Mouse (Mus musculus) heart, embryonic 13.5 days (tissue): ENCODE measurements around the gene Srgap1. TPM values are rescaled to one million over a fixed set of nuclear protein-coding genes. Genes with fewer than 3 reads are reported as not detected.

ENCODE experiments used
- ATAC-seq: fragments of 200-750 bp; cut with Nextera tagmentation; 2 replicates; pipeline ENCODE4 v1.8.0; 2017; ENCODE audit warnings: moderate TSS enrichment; ENCODE audit not compliant: insufficient number of reproducible peaks, low FRiP score, low TSS enrichment; ENCODE audit errors: extremely low read depth
- H3K27ac ChIP-seq: fragments of 300-500 bp; sonication (generic); replicated peaks from 2 replicates; pipeline ENCODE4 v1.5.1; 2015; ENCODE audit warnings: moderate library complexity, mild to moderate bottlenecking, inconsistent platforms
- H3K27me3 ChIP-seq: fragments of 300-500 bp; sonication (generic); replicated peaks from 2 replicates; pipeline ENCODE4 v1.6.1; 2015; ENCODE audit warnings: mild to moderate bottlenecking, inconsistent platforms
- H3K36me3 ChIP-seq: fragments of 300-500 bp; sonication (generic); 2 replicates; pipeline ENCODE4 v1.6.1; 2015; ENCODE audit warnings: mild to moderate bottlenecking, inconsistent platforms
- H3K4me1 ChIP-seq: fragments of 300-500 bp; sonication (generic); 2 replicates; pipeline ENCODE4 v1.6.1; 2015; ENCODE audit warnings: inconsistent platforms
- H3K4me2 ChIP-seq: fragments of 300-500 bp; sonication (generic); 2 replicates; pipeline ENCODE4 v1.6.1; 2015; ENCODE audit warnings: inconsistent platforms, mild to moderate bottlenecking, moderate library complexity
- H3K4me3 ChIP-seq: fragments of 300-500 bp; sonication (generic); 2 replicates; pipeline ENCODE4 v1.5.1; 2015; ENCODE audit warnings: moderate library complexity, mild to moderate bottlenecking, inconsistent platforms
- H3K9ac ChIP-seq: fragments of 300-500 bp; sonication (generic); 2 replicates; pipeline ENCODE4 v1.6.1; 2015; ENCODE audit warnings: inconsistent platforms, mild to moderate bottlenecking, moderate library complexity
- H3K9me3 ChIP-seq: fragments of 300-500 bp; sonication (generic); 2 replicates; pipeline ENCODE4 v1.6.1; 2016; ENCODE audit warnings: inconsistent platforms
- WGBS: fragments of 180-500 bp; shearing (Covaris S2); methylation state at CpG from one replicate; pipeline ENCODE4 v1.1.7; 2015; ENCODE audit warnings: mixed read lengths; 5-methylcytosine and 5-hydroxymethylcytosine counted together
- polyA plus RNA-seq: library from polyadenylated mRNA; unstranded; fragments of >200 nt; fragmentation: Nextera tagmentation; extraction: Ambion mirVana; gene quantifications from 2 replicates; pipeline ENCODE4 v1.2.1, GENCODE M21; 2015

The Srgap1 gene
- polyA plus RNA-seq, 1 experiment from 2014 or later, result 8.9 TPM

GRCm38 (mm10) chr10:121853385-121853808 lies 193.7 kb downstream of the Srgap1 start:
- ATAC-seq, result no peak
- WGBS, result 43% methylated on average over 14 of the region's 14 CpGs

GRCm38 (mm10) chr10:121849496-121849895 lies 197.6 kb downstream of the Srgap1 start:
- no peaks in the 10 kb centered on the region for H3K27me3 ChIP-seq
- WGBS, result 54% methylated on average over 2 of the region's 2 CpGs
- ATAC-seq, result no peak
- no peaks in the 10 kb centered on the region for H3K4me1 ChIP-seq
- H3K9ac ChIP-seq, result no peak overlapping the region
- H3K9me3 ChIP-seq, result no peaks in the 10 kb centered on the region
- no peak overlapping the region for H3K27ac ChIP-seq
- H3K4me2 ChIP-seq, result no peak overlapping the region
- no peak overlapping the region for H3K4me3 ChIP-seq
- peaks cover 18% of the 10 kb centered on the region for H3K36me3 ChIP-seq

More at GRCm38 (mm10) chr10:121853385-121853808, 193.7 kb downstream of the Srgap1 start:
- Histone ChIP-seq H3K9me3 (peaks cover 4% of the 10 kb centered on the region; the same call in 1 of the 2 replicates), H3K4me2 (no peak overlapping the region), H3K36me3 (peaks cover 21% of the 10 kb centered on the region), H3K4me1 (no peaks in the 10 kb centered on the region), H3K27me3 (no peaks in the 10 kb centered on the region), H3K27ac (no peak overlapping the region), H3K9ac (no peak overlapping the region), H3K4me3 (no peak overlapping the region)

GRCm38 (mm10) chr10:121845677-121846076 lies 201.4 kb downstream of the Srgap1 start:
- no peak overlapping the region for H3K4me2 ChIP-seq
- no peaks in the 10 kb centered on the region for H3K9me3 ChIP-seq
- H3K36me3 ChIP-seq, result peaks cover 5% of the 10 kb centered on the region; the same call in 1 of the 2 replicates
- no peak for ATAC-seq
- peaks cover 7% of the 10 kb centered on the region for H3K4me1 ChIP-seq
- H3K27me3 ChIP-seq, result no peaks in the 10 kb centered on the region
- no peak overlapping the region for H3K9ac ChIP-seq
- H3K4me3 ChIP-seq, result no peak overlapping the region
- WGBS, result 79% methylated on average over 7 of the region's 7 CpGs
- no peak overlapping the region for H3K27ac ChIP-seq

DNA sequence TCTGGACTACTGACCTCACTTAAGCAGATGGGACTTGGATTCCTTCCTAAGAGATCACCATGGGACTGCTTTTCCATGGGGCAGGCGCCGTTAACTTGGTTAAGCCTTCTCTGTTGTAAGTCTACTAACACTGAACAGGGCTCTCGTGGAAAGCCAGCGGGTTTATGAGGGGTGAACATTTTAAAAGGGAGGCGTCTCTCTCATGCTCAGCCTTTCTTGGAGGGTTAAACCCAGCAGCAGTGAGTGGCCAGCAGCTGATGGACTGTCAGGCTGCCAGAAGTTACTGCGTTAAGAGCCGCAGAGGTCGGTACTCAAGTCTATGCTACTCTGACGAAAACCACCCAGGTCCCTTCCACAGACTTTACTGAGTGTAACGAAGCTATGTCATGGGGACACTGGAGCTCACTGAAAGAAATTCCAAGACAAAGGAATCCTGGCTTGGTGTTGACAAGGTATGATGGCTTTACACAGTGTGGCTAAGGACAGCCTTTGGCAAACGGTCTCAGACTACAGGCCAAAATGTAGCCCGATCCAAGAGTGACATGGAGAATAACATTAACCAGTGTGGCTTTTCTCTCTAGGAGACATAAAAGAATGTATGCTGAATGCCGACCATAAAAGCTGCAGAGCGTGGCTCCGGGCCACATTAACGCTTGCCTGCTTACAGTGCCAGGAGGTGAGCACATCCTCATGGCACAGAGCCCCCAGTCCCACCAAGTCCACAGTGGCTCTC lies 209.8 kb downstream of the Srgap1 start:
- Histone ChIP-seq H3K4me1 (peaks cover 25% of the 10 kb centered on the region), H3K27ac (peak overlapping the region; percentile 92), H3K36me3 (peaks cover 22% of the 10 kb centered on the region), H3K4me2 (peak overlapping the region; percentile 66), H3K27me3 (no peaks in the 10 kb centered on the region), H3K9me3 (no peaks in the 10 kb centered on the region), H3K9ac (peak overlapping the region; percentile 74), H3K4me3 (peak overlapping the region; percentile 45)
- WGBS, result 39% methylated on average over 16 of the region's 16 CpGs
- peak; percentile 48; the same call in 1 of the 2 replicates for ATAC-seq

DNA sequence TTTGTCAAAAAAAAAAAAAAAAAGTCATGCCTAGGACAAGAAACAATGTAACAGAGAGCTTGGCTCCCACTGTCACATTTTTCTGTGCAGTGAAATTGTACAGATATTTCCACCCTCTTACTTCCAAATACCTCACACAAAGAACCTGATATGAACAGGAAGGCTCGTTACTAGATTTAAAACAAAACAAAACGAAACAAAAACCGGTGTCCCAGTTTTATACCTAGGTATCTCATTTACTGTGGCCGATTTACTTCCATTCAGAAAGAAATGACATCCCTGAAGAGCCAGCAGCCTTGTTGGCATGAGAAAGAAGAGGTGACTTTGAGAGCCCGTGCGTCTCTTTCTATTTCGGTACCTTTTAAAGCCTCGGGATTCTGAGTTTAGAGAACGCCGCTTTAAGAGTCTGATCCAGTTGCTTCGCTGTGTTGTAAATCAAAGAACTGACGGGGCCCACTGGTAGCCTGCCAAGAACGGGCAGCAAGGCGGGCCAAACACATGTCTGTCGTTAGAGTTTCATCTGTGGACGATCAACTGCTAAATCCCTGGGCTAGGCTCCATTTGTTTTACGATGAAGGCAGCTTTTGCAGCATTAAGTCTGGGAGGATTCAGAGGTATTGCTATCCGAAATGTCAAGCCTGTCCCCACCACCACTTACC lies 210.5 kb downstream of the Srgap1 start:
- Histone ChIP-seq H3K27me3 (no peaks in the 10 kb centered on the region), H3K4me2 (peak overlapping the region; percentile 66), H3K4me3 (peak overlapping the region; percentile 45), H3K9ac (peak overlapping the region; percentile 74), H3K4me1 (peaks cover 25% of the 10 kb centered on the region), H3K36me3 (peaks cover 22% of the 10 kb centered on the region), H3K27ac (peak overlapping the region; percentile 92), H3K9me3 (no peaks in the 10 kb centered on the region)
- 28% methylated on average over 18 of the region's 18 CpGs for WGBS
- ATAC-seq, result no peak

DNA sequence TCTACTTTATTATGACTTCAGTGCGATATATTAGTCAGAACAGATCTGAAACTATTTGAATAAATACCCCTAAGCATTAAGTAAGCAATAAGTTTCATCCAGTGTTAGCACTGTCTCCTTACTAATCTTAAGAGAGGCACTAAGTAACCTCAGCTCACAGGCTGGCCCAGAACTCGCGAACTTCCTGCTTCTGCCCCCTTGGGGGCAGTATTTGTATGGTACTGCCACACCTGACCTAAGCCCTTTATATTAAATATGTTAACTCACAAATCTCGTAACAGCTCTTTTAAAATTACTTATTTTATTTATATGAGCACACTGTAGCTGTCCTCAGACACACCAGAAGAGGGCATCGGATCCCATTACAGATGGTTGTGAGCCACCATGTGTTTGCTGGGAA lies 213.7 kb downstream of the Srgap1 start:
- Histone ChIP-seq H3K4me3 (no peak overlapping the region), H3K27ac (no peak overlapping the region), H3K27me3 (no peaks in the 10 kb centered on the region), H3K9ac (no peak overlapping the region), H3K4me1 (peaks cover 40% of the 10 kb centered on the region), H3K4me2 (no peak overlapping the region), H3K36me3 (peaks cover 8% of the 10 kb centered on the region), H3K9me3 (no peaks in the 10 kb centered on the region)
- 84% methylated on average over 5 of the region's 5 CpGs for WGBS
- no peak for ATAC-seq

DNA sequence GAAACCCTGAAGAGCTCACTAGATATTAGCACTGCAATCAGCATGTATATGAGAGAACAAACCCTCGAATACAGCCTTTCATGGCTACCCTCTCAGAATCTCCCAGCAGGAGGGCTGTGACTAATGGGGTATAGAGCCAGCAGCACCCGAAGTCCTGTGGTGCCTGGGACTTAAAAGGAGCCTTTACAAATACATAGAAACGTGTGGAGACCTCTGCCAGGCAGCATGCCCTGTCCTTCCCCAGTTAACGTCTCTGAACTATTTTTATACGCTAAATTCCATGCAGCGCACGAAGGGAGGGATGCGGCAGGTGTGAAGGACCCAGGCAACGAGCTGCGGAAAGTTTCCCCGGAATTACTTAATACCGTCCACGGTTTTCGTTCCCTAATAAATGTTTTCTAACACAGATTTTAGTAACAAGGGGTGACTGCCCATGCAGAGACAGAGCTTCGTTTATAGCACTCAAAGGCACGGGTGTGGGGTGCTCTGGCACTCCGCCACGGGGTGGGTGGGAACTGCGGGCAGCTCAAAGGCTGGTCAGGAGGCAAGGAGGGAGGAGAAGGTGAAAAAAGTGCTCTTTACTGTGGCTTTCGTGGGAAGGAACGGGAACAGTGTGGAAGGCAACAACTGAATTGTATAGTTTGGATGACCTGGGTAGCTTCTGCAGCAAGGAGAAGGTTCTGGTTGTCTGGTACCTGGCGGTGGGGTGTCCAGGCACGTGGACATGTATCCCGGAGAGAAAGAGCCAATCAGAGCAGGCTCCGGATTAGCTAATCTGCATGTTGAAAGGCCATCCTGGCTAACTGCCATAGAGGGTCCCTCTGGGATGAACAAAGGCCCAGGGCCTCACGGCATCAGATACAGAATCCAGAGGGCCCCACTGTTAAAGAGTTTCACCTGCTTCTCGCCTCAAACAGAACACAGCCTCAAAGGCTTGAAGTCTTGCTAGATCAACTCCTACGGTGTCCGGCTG lies 216.5 kb downstream of the Srgap1 start:
- Histone ChIP-seq H3K4me2 (peak overlapping the region; percentile 40), H3K4me3 (no peak overlapping the region), H3K9ac (peak overlapping the region; percentile 37; the same call in 1 of the 2 replicates), H3K36me3 (peaks cover 8% of the 10 kb centered on the region), H3K9me3 (no peaks in the 10 kb centered on the region), H3K27ac (no peak overlapping the region), H3K4me1 (peaks cover 16% of the 10 kb centered on the region), H3K27me3 (no peaks in the 10 kb centered on the region)
- ATAC-seq, result no peak; the same call in 1 of the 2 replicates
- 55% methylated on average over 29 of the region's 29 CpGs for WGBS

GRCm38 (mm10) chr10:121829800-121830303 lies 217.3 kb downstream of the Srgap1 start:
- peaks cover 14% of the 10 kb centered on the region for H3K36me3 ChIP-seq
- no peaks in the 10 kb centered on the region for H3K9me3 ChIP-seq
- no peaks in the 10 kb centered on the region for H3K27me3 ChIP-seq
- H3K27ac ChIP-seq, result no peak overlapping the region
- ATAC-seq, result no peak
- no peak overlapping the region for H3K4me3 ChIP-seq
- 74% methylated on average over 5 of the region's 5 CpGs for WGBS
- H3K9ac ChIP-seq, result no peak overlapping the region
- peaks cover 16% of the 10 kb centered on the region for H3K4me1 ChIP-seq
- H3K4me2 ChIP-seq, result peak overlapping the region; percentile 40; the same call in 1 of the 2 replicates

GRCm38 (mm10) chr10:121829034-121829433 lies 218.1 kb downstream of the Srgap1 start:
- H3K9me3 ChIP-seq, result no peaks in the 10 kb centered on the region
- no peak overlapping the region for H3K27ac ChIP-seq
- H3K9ac ChIP-seq, result no peak overlapping the region
- peaks cover 13% of the 10 kb centered on the region for H3K36me3 ChIP-seq
- no peak for ATAC-seq
- WGBS, result 66% methylated on average over 6 of the region's 6 CpGs
- H3K27me3 ChIP-seq, result no peaks in the 10 kb centered on the region
- no peak overlapping the region for H3K4me3 ChIP-seq
- H3K4me1 ChIP-seq, result peaks cover 16% of the 10 kb centered on the region
- no peak overlapping the region for H3K4me2 ChIP-seq

DNA sequence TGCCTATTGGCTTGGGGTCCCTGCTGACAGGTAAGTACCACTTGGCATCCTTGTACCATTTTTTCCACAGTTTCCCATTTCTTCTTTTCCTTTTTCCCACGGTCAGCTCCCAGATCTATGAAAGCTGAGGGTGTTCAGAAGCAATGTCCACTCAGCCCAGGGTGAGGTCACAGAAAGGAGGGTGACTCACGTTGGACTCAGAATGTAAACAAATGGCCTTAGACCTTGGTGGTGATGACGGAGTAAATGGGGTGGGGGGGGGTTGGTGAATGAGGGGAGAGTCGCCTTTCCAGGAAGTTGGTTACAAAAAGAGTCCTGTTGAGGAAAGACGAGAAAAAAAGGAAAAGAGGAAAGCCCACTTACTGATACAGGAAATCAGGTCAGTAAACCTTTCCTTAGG lies 224.4 kb downstream of the Srgap1 start:
- Histone ChIP-seq H3K9me3 (no peaks in the 10 kb centered on the region), H3K27me3 (no peaks in the 10 kb centered on the region), H3K36me3 (peaks cover 34% of the 10 kb centered on the region), H3K27ac (no peak overlapping the region), H3K4me2 (no peak overlapping the region), H3K4me1 (no peaks in the 10 kb centered on the region), H3K9ac (no peak overlapping the region), H3K4me3 (no peak overlapping the region)
- whole genome bisulfite sequencing, result 47% methylated on average over 5 of the region's 5 CpGs
- ATAC-seq, result no peak

DNA sequence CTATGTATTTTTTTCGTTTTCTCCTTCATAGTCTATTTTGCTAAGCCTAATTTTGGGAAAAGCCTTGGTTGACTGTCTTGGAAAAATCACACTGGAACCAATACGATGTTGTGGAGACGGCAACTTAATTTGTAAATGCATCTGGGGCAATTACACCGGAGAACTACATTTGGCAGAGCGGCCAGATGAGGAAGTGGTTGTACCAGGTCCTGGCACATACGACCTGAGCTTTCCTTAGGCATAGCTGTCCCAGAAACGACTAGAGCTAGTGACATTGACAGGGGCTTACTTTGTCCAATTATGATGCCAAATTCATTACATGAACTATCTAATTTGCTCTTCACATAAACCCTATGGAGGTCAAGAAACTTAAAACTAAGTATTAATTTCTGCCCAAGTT lies 226.3 kb downstream of the Srgap1 start:
- WGBS, result 80% methylated on average over 7 of the region's 7 CpGs

More for the DNA sequence above, 226.3 kb downstream of the Srgap1 start:
- no peak overlapping the region for H3K9ac ChIP-seq
- H3K4me2 ChIP-seq, result no peak overlapping the region
- no peaks in the 10 kb centered on the region for H3K27me3 ChIP-seq
- H3K27ac ChIP-seq, result no peak overlapping the region
- no peaks in the 10 kb centered on the region for H3K4me1 ChIP-seq
- H3K9me3 ChIP-seq, result no peaks in the 10 kb centered on the region
- ATAC-seq, result no peak
- peaks cover 38% of the 10 kb centered on the region for H3K36me3 ChIP-seq
- no peak overlapping the region for H3K4me3 ChIP-seq
